Mouse (Mus musculus) limb, embryonic 11.5 days (tissue): Measurements from ENCODE around the gene Mrpl55. TPM values are rescaled to one million over a fixed set of nuclear protein-coding genes. Genes with fewer than 3 reads are reported as not detected.

Source experiments
- ATAC-seq: fragments of 200-750 bp; cut with Nextera tagmentation; 2 replicates; pipeline ENCODE4 v1.8.0; 2017; ENCODE audit warnings: low read depth; ENCODE audit not compliant: insufficient number of reproducible peaks, low FRiP score, low TSS enrichment
- DNase-seq: peaks from one replicate; pipeline ENCODE4 v3.0.0-alpha.2; 2015; ENCODE audit warnings: low spot score
- H3K27ac ChIP-seq: fragments of 300-500 bp; sonication (generic); replicated peaks from 2 replicates; pipeline ENCODE4 v1.5.1; 2014; ENCODE audit warnings: low read depth, mild to moderate bottlenecking, low read length
- H3K27me3 ChIP-seq: fragments of 300-500 bp; sonication (generic); 2 replicates; pipeline ENCODE4 v1.6.1; 2014; ENCODE audit warnings: mild to moderate bottlenecking, low read length, mixed read lengths; ENCODE audit not compliant: control insufficient read depth, insufficient read depth
- H3K36me3 ChIP-seq: fragments of 300-500 bp; sonication (generic); 2 replicates; pipeline ENCODE4 v1.6.1; 2014; ENCODE audit warnings: mild to moderate bottlenecking, low read length, moderate library complexity, mixed read lengths; ENCODE audit not compliant: control insufficient read depth, insufficient read depth
- H3K4me1 ChIP-seq: fragments of 300-500 bp; sonication (generic); 2 replicates; pipeline ENCODE4 v1.6.1; 2014; ENCODE audit warnings: low read length, mixed read lengths; ENCODE audit not compliant: control insufficient read depth, insufficient read depth
- H3K4me2 ChIP-seq: fragments of 300-500 bp; sonication (generic); 2 replicates; pipeline ENCODE4 v1.6.1; 2014; ENCODE audit warnings: low read depth, mild to moderate bottlenecking, moderate library complexity; ENCODE audit not compliant: severe bottlenecking
- H3K4me3 ChIP-seq: fragments of 300-500 bp; sonication (generic); 2 replicates; pipeline ENCODE4 v1.5.1; 2014; ENCODE audit warnings: low read depth, low read length
- H3K9ac ChIP-seq: fragments of 300-500 bp; sonication (generic); 2 replicates; pipeline ENCODE4 v1.6.1; 2014; ENCODE audit warnings: mild to moderate bottlenecking, low read length
- H3K9me3 ChIP-seq: fragments of 300-500 bp; sonication (generic); 2 replicates; pipeline ENCODE4 v1.6.1; 2016; ENCODE audit warnings: low read length; ENCODE audit not compliant: control insufficient read depth
- WGBS: fragments of 180-500 bp; shearing (Covaris S2); extraction: QIAGEN DNeasy Blood & Tissue Kit; methylation state at CpG from one replicate; pipeline ENCODE4 v1.1.7; 2014; 5-methylcytosine and 5-hydroxymethylcytosine counted together
- polyA plus RNA-seq: library from polyadenylated mRNA; unstranded; fragments of >200 nt; fragmentation: Nextera tagmentation; extraction: Ambion mirVana; gene quantifications from 2 replicates; pipeline ENCODE4 v1.2.1, GENCODE M21; 2014

The Mrpl55 gene
- polyA plus RNA-seq, 1 experiment from 2014 or later, result 104 TPM

GRCm38 (mm10) chr11:59218389-59218998 lies 16.2 kb downstream of the Mrpl55 start:
- Histone ChIP-seq H3K36me3 (peaks cover 10% of the 10 kb centered on the region; the same call in 1 of the 2 replicates), H3K27me3 (no peaks in the 10 kb centered on the region), H3K9me3 (no peaks in the 10 kb centered on the region), H3K27ac (no peak overlapping the region), H3K4me2 (no peak overlapping the region), H3K4me1 (no peaks in the 10 kb centered on the region), H3K4me3 (no peak overlapping the region), H3K9ac (no peak overlapping the region)
- 83% methylated on average over 4 of the region's 4 CpGs for WGBS
- no peak for DNase-seq
- no peak for ATAC-seq

GRCm38 (mm10) chr11:59219064-59219463 lies 16.8 kb downstream of the Mrpl55 start:
- H3K27ac ChIP-seq, result no peak overlapping the region
- no peaks in the 10 kb centered on the region for H3K27me3 ChIP-seq
- H3K4me2 ChIP-seq, result no peak overlapping the region
- no peak overlapping the region for H3K4me3 ChIP-seq
- peaks cover 10% of the 10 kb centered on the region; the same call in 1 of the 2 replicates for H3K36me3 ChIP-seq
- no peak overlapping the region for H3K9ac ChIP-seq
- ATAC-seq (no peak), DNase-seq (peak; percentile 60)
- no peaks in the 10 kb centered on the region for H3K4me1 ChIP-seq
- no peaks in the 10 kb centered on the region for H3K9me3 ChIP-seq

GRCm38 (mm10) chr11:59221604-59222003 lies 19.3 kb downstream of the Mrpl55 start:
- no peaks in the 10 kb centered on the region for H3K27me3 ChIP-seq
- H3K27ac ChIP-seq, result no peak overlapping the region
- H3K36me3 ChIP-seq, result peaks cover 10% of the 10 kb centered on the region; the same call in 1 of the 2 replicates
- no peak overlapping the region for H3K4me2 ChIP-seq
- peaks cover 10% of the 10 kb centered on the region for H3K4me1 ChIP-seq
- DNase-seq (no peak), ATAC-seq (no peak)
- no peak overlapping the region for H3K4me3 ChIP-seq
- H3K9ac ChIP-seq, result no peak overlapping the region
- no peaks in the 10 kb centered on the region for H3K9me3 ChIP-seq

GRCm38 (mm10) chr11:59222306-59222705 lies 20.0 kb downstream of the Mrpl55 start:
- Histone ChIP-seq H3K9me3 (no peaks in the 10 kb centered on the region), H3K9ac (no peak overlapping the region), H3K27ac (no peak overlapping the region), H3K4me1 (peaks cover 15% of the 10 kb centered on the region), H3K4me2 (no peak overlapping the region), H3K36me3 (peaks cover 10% of the 10 kb centered on the region; the same call in 1 of the 2 replicates), H3K27me3 (no peaks in the 10 kb centered on the region), H3K4me3 (no peak overlapping the region)
- no peak for ATAC-seq
- no peak for DNase-seq
- WGBS, result 95% methylated on average over 4 of the region's 4 CpGs

GRCm38 (mm10) chr11:59224025-59224424 lies 21.7 kb downstream of the Mrpl55 start:
- Histone ChIP-seq H3K27ac (no peak overlapping the region), H3K9ac (no peak overlapping the region)

GRCm38 (mm10) chr11:59224470-59224869 lies 22.2 kb downstream of the Mrpl55 start:
- no peak overlapping the region for H3K4me2 ChIP-seq
- peaks cover 6% of the 10 kb centered on the region; the same call in 1 of the 2 replicates for H3K36me3 ChIP-seq
- peaks cover 20% of the 10 kb centered on the region for H3K4me1 ChIP-seq
- no peak overlapping the region for H3K27ac ChIP-seq
- DNase-seq (no peak), ATAC-seq (no peak)
- H3K9ac ChIP-seq, result no peak overlapping the region
- H3K4me3 ChIP-seq, result no peak overlapping the region
- no peaks in the 10 kb centered on the region for H3K27me3 ChIP-seq
- no peaks in the 10 kb centered on the region for H3K9me3 ChIP-seq
- 74% methylated on average over 2 of the region's 2 CpGs for WGBS

More at GRCm38 (mm10) chr11:59224025-59224424, 21.7 kb downstream of the Mrpl55 start:
- H3K4me1 ChIP-seq, result peaks cover 20% of the 10 kb centered on the region
- H3K4me2 ChIP-seq, result no peak overlapping the region
- no peak overlapping the region for H3K4me3 ChIP-seq
- no peaks in the 10 kb centered on the region for H3K9me3 ChIP-seq
- 97% methylated on average over 3 of the region's 3 CpGs for WGBS
- H3K27me3 ChIP-seq, result no peaks in the 10 kb centered on the region
- H3K36me3 ChIP-seq, result peaks cover 7% of the 10 kb centered on the region; the same call in 1 of the 2 replicates
- ATAC-seq (no peak), DNase-seq (no peak)

GRCm38 (mm10) chr11:59225167-59225566 lies 22.9 kb downstream of the Mrpl55 start:
- Histone ChIP-seq H3K9ac (no peak overlapping the region), H3K4me2 (no peak overlapping the region), H3K27ac (no peak overlapping the region), H3K4me1 (peaks cover 20% of the 10 kb centered on the region), H3K27me3 (no peaks in the 10 kb centered on the region), H3K9me3 (no peaks in the 10 kb centered on the region), H3K36me3 (0 out of 2 replicates have a peak, but pooled peaks cover 4% of the 10 kb centered on the region), H3K4me3 (no peak overlapping the region)
- ATAC-seq (no peak), DNase-seq (no peak)
- 85% methylated on average over 2 of the region's 2 CpGs for WGBS

- Histone ChIP-seq H3K9ac (no peak overlapping the region), H3K9me3 (no peaks in the 10 kb centered on the region), H3K27ac (no peak overlapping the region), H3K4me1 (peaks cover 20% of the 10 kb centered on the region), H3K27me3 (no peaks in the 10 kb centered on the region), H3K4me3 (peak overlapping the region; percentile 68), H3K36me3 (0 out of 2 replicates have a peak, but pooled peaks cover 4% of the 10 kb centered on the region), H3K4me2 (peak overlapping the region; percentile 73)
- ATAC-seq, result no peak
- DNase-seq, result no peak
- WGBS, result 73% methylated on average over 3 of the region's 3 CpGs
Observed at GRCm38 (mm10) chr11:59226251-59226650, 24.0 kb downstream of the Mrpl55 start.
